Mouse (Mus musculus): ENCODE data around the gene Cdk14.

The Cdk14 gene

GRCm38 (mm10) chr5:5185987-5186742 lies 233.9 kb downstream of the Cdk14 start:
- DNase-seq (ENCODE audit: low spot score in 2 of 2), result no peak

- DNase-seq (ENCODE audit: low spot score in 2 of 2), result no peak
Measured at GRCm38 (mm10) chr5:5185521-5185920, 234.6 kb downstream of the Cdk14 start.

- no peak for DNase-seq (ENCODE audit: low spot score in 2 of 2)
Measured at GRCm38 (mm10) chr5:5180711-5181110, 239.4 kb downstream of the Cdk14 start.

GRCm38 (mm10) chr5:5180311-5180710 lies 239.8 kb downstream of the Cdk14 start:
- DNase-seq (ENCODE audit: low spot score in 2 of 2), result no peak

GRCm38 (mm10) chr5:5176052-5176451 lies 244.1 kb downstream of the Cdk14 start:
- DNase-seq (ENCODE audit: low spot score in 2 of 2), result no peak

GRCm38 (mm10) chr5:5175611-5176010 lies 244.5 kb downstream of the Cdk14 start:
- no peak for DNase-seq (ENCODE audit: low spot score in 2 of 2)

- no peak for DNase-seq (ENCODE audit: low spot score in 2 of 2)
Measured at GRCm38 (mm10) chr5:5175090-5175489, 245.0 kb downstream of the Cdk14 start.

GRCm38 (mm10) chr5:5166086-5166485 lies 254.0 kb downstream of the Cdk14 start:
- no peak for DNase-seq (ENCODE audit: low spot score in 2 of 2)

GRCm38 (mm10) chr5:5164326-5164725 lies 255.8 kb downstream of the Cdk14 start:
- DNase-seq (ENCODE audit: low spot score in 2 of 2), result no peak

- DNase-seq (ENCODE audit: low spot score in 2 of 2), result no peak
Measured at GRCm38 (mm10) chr5:5163823-5164222, 256.3 kb downstream of the Cdk14 start.

- DNase-seq (ENCODE audit: low spot score in 2 of 2), result no peak
Measured at GRCm38 (mm10) chr5:5159521-5159920, 260.6 kb downstream of the Cdk14 start.

GRCm38 (mm10) chr5:5139855-5140254 lies 280.3 kb downstream of the Cdk14 start:
- no peak for DNase-seq (ENCODE audit: low spot score in 2 of 2)

GRCm38 (mm10) chr5:5134905-5135511 lies 285.1 kb downstream of the Cdk14 start:
- no peak for DNase-seq (ENCODE audit: low spot score in 2 of 2)

GRCm38 (mm10) chr5:5134143-5134904 lies 285.8 kb downstream of the Cdk14 start:
- DNase-seq (ENCODE audit: low spot score in 2 of 2), result no peak

GRCm38 (mm10) chr5:5128852-5129251 lies 291.3 kb downstream of the Cdk14 start:
- no peak for DNase-seq (ENCODE audit: low spot score in 2 of 2)

GRCm38 (mm10) chr5:5124645-5125044 lies 295.5 kb downstream of the Cdk14 start:
- no peak for DNase-seq (ENCODE audit: low spot score in 2 of 2)

GRCm38 (mm10) chr5:5116775-5117522 lies 303.2 kb downstream of the Cdk14 start:
- DNase-seq (ENCODE audit: low spot score in 2 of 2), result no peak

- no peak for DNase-seq (ENCODE audit: low spot score in 2 of 2)
Measured at GRCm38 (mm10) chr5:5115546-5115945, 304.6 kb downstream of the Cdk14 start.

GRCm38 (mm10) chr5:5109621-5110020 lies 310.5 kb downstream of the Cdk14 start:
- no peak for DNase-seq (ENCODE audit: low spot score in 2 of 2)

GRCm38 (mm10) chr5:5109017-5109416 lies 311.1 kb downstream of the Cdk14 start:
- no peak for DNase-seq (ENCODE audit: low spot score in 2 of 2)

- DNase-seq (ENCODE audit: low spot score in 2 of 2), result no peak
Measured at GRCm38 (mm10) chr5:5096248-5096915, 323.7 kb downstream of the Cdk14 start.

Data from frontal cortex, postnatal 10 days (tissue).